Comparison of ENCODE assay signal across 19 mouse cellular contexts in genomic region chr4:34725710-34726109, GRCm38 (mm10). TPM values are rescaled to one million over a fixed set of nuclear protein-coding genes. Genes with fewer than 3 reads are reported as not detected.
DNase-seq lines count a peak whose midpoint lies in the region; TF ChIP-seq lines count a peak whose summit lies in the region.
"Not testable (repeated sequence)": the region's sequence is repeated elsewhere in the genome, so short reads cannot be mapped to it uniquely, and the experiment has no call there.
"Had no signal": no experiment of that assay in that cellular context is flagged by ENCODE, and none has a peak within 500 bp of the region (broad histone marks: within the 10 kb centered on the region; RNA-seq: fewer than 3 reads in every experiment).

No protein-coding gene starts in this region.

- not testable (repeated sequence) for H3K9ac ChIP-seq in CH12.LX (ENCODE audit: insufficient read depth, low read depth)

- in situ Hi-C loops in CH12.LX (cut with MboI; ENCODE audit: low pct_ligation_motif_present, low pct_unique_long_range_greater_than_20kb, low sequenced_read_pairs), result not testable (repeated sequence)

- not testable (repeated sequence) for H3K27ac ChIP-seq in CH12.LX (ENCODE audit: insufficient read depth, low read depth)

- H3K4me2 ChIP-seq in CH12.LX (ENCODE audit: insufficient read depth, low read depth, poor library complexity, severe bottlenecking), result not testable (repeated sequence)

- TF ChIP-seq RAD21 in CH12.LX (IDR thresholded peaks at IDR 0.05; ENCODE audit: low read depth, low read length), result not testable (repeated sequence)

- not testable (repeated sequence) for H3K27me3 ChIP-seq in CH12.LX (replicated peaks)

- TF ChIP-seq EP300 in CH12.LX (IDR thresholded peaks at IDR 0.05; ENCODE audit: low read length), result peak; percentile 60

- H3K79me2 ChIP-seq in CH12.LX (replicated peaks; ENCODE audit: control insufficient read depth, extremely low read depth, insufficient read depth, poor library complexity, severe bottlenecking), result not testable (repeated sequence)

- DNase-seq in A20 (ENCODE audit: low read depth, low spot score) (peak; percentile 8), CH12.LX (ENCODE audit: extremely low read depth) (peak; percentile 6)

- H3K36me3 ChIP-seq in CH12.LX (replicated peaks in 1 of 2; ENCODE audit: control insufficient read depth in 1 of 2, insufficient read depth in 1 of 2, low read length in 1 of 2), result not testable (repeated sequence)

- H3K4me1 ChIP-seq in CH12.LX (ENCODE audit: control insufficient read depth in 1 of 2, insufficient read depth in 2 of 2), result peaks cover 0 to 12% of the 10 kb centered on the region in 2 experiments; a peak in 2 of 4 replicates

- H3K4me3 ChIP-seq in CH12.LX (replicated peaks in 1 of 3; ENCODE audit: low read depth in 2 of 3, low read length in 2 of 3, poor library complexity in 1 of 3), result not testable (repeated sequence)

- dilution Hi-C loops in CH12.LX (cut with MboI; ENCODE audit: extremely low pct_ligation_motif_present, extremely low pct_unique_long_range_greater_than_20kb, low sequenced_read_pairs), result not testable (repeated sequence)

- not testable (repeated sequence) for H3K9me3 ChIP-seq in CH12.LX (replicated peaks; ENCODE audit: low read length)

- TF ChIP-seq CTCF in CH12.LX (conservative IDR thresholded peaks at IDR 0.05 in 1 of 2, IDR thresholded peaks at IDR 0.05 in 1 of 2; ENCODE audit: low read depth in 2 of 2, low read length in 2 of 2), result not testable (repeated sequence)

- not testable (repeated sequence) for TF ChIP-seq POLR2A in CH12.LX (IDR thresholded peaks at IDR 0.05; ENCODE audit: low read depth, low read length)

TF ChIP-seq in CH12.LX, 34 proteins besides CTCF, POLR2A, EP300 and RAD21:
- TF ChIP-seq JUND (conservative IDR thresholded peaks at IDR 0.05; ENCODE audit: low read depth, low read length) (0 out of 2 replicates have a peak, but pooled peaks have one; percentile 52), BHLHE40 (IDR thresholded peaks at IDR 0.05; ENCODE audit: low read depth, low read length) (peak; percentile 72), IRF4 (IDR thresholded peaks at IDR 0.05; ENCODE audit: low read depth, low read length) (peak; percentile 46; the same call in 1 of the 2 replicates), JUN (IDR thresholded peaks at IDR 0.05; ENCODE audit: insufficient read depth, low read depth, low read length) (peak; percentile 39; the same call in 1 of the 2 replicates)

RNA-seq across cellular contexts. Expression of gene Cfap206, which starts 4.3 kb away (rescaled TPM):
- not detected in 2 replicates for total RNA-seq in CH12.LX (2012; rRNA removed)
- total RNA-seq in CH12.LX (2014; rRNA removed), result not detected in 2 replicates
- not detected in 2 replicates for polyA plus RNA-seq in CH12.LX (2012; ENCODE audit: insufficient read length, low read depth)
- total RNA-seq: adrenal gland, postnatal 25 days; MEL had no signal
- polyA plus RNA-seq: activated CD4-positive, CD25-positive, alpha-beta regulatory T cell, adult 4 months; adrenal gland, adult 2 months; CD4-positive, CD25-positive, alpha-beta regulatory T cell, adult 4 months; G1E had no signal

RNA-seq across cellular contexts. Expression of gene Gm136, which starts 30.4 kb away (rescaled TPM):
- total RNA-seq in CH12.LX (2012; rRNA removed) (not detected in 2 replicates), CH12.LX (2014; rRNA removed) (not detected in 2 replicates)
- not detected in 2 replicates for polyA plus RNA-seq in CH12.LX (2012; ENCODE audit: insufficient read length, low read depth)
- total RNA-seq: adrenal gland, adult 18-20 months; adrenal gland, adult 2 months; adrenal gland, adult 8-10 months; adrenal gland, postnatal 10 days; adrenal gland, postnatal 14 days; adrenal gland, postnatal 25 days; adrenal gland, postnatal 36 days; adrenal gland, postnatal 4 days; ES-E14; G1E; MEL had no signal
- polyA plus RNA-seq: activated CD4-positive, CD25-positive, alpha-beta regulatory T cell, adult 4 months; adrenal gland, adult 2 months; brain, embryonic 14.5 days; C2C12; CD4-positive, CD25-positive, alpha-beta regulatory T cell, adult 4 months; cerebellum, adult 2 months; G1E; Patski had no signal

RNA-seq across cellular contexts. Expression of gene Slc35a1, which starts 38.5 kb away (rescaled TPM):
- total RNA-seq in CH12.LX (2012; rRNA removed), result 16.6 and 18.2 TPM in 2 replicates
- 26.2 and 27.8 TPM in 2 replicates for total RNA-seq in CH12.LX (2014; rRNA removed)
- 18.1 and 19.7 TPM in 2 replicates for polyA plus RNA-seq in CH12.LX (2012; ENCODE audit: insufficient read length, low read depth)

RNA-seq across cellular contexts. Expression of gene Smim8, which starts 52.5 kb away (rescaled TPM):
- 20.4 and 22.2 TPM in 2 replicates for total RNA-seq in CH12.LX (2012; rRNA removed)
- total RNA-seq in CH12.LX (2014; rRNA removed), result 62.5 and 69.1 TPM in 2 replicates
- polyA plus RNA-seq in CH12.LX (2012; ENCODE audit: insufficient read length, low read depth), result 27.8 and 28.8 TPM in 2 replicates
